Mouse (Mus musculus): Measurements from ENCODE around the gene Mfsd2a. TPM values are rescaled to one million over a fixed set of nuclear protein-coding genes. Genes with fewer than 3 reads are reported as not detected.
"Not testable (repeated sequence)": the region's sequence is repeated elsewhere in the genome, so short reads cannot be mapped to it uniquely, and the experiment has no call there.

Mfsd2a gene
- polyA plus RNA-seq, 1 experiment from 2014 or later, result 0.64 TPM

- no peaks in the 10 kb centered on the region for H3K9me3 ChIP-seq (ENCODE audit: control insufficient read depth, low read length)
- H3K4me2 ChIP-seq, result peak overlapping the region; percentile 94
- ATAC-seq (replicated peaks; ENCODE audit: low FRiP score) (no peak; the same call in none of the 2 replicates), DNase-seq (ENCODE audit: low spot score) (peak; percentile 69)
- H3K4me1 ChIP-seq (replicated peaks; ENCODE audit: control insufficient read depth, insufficient read depth, low read length), result no peaks in the 10 kb centered on the region; the same call in none of the 2 replicates
- WGBS, result under 1% methylated on average over 30 of the region's 32 CpGs
- H3K27ac ChIP-seq (ENCODE audit: low read depth, low read length), result 0 out of 2 replicates have a peak overlapping the region, but pooled peaks have one; percentile 5
- no peaks in the 10 kb centered on the region for H3K36me3 ChIP-seq (ENCODE audit: control insufficient read depth, insufficient read depth, low read length)
- H3K9ac ChIP-seq (ENCODE audit: low read depth, low read length), result peak overlapping the region; percentile 54
- peaks cover 54% of the 10 kb centered on the region for H3K27me3 ChIP-seq (replicated peaks; ENCODE audit: control insufficient read depth, insufficient read depth, low read length)
- H3K4me3 ChIP-seq (ENCODE audit: low read depth, low read length), result peak overlapping the region; percentile 65
Observed at GRCm38 (mm10) chr4:122996221-122996617, 35.2 kb upstream of the Mfsd2a start.

- peak; percentile 74 for ATAC-seq (replicated peaks; ENCODE audit: low FRiP score)
- H3K4me3 ChIP-seq (ENCODE audit: low read depth, low read length), result peak within 1 kb of the TSS; percentile 65
- DNase-seq (ENCODE audit: low spot score), result peak; percentile 74
- no peaks in the 10 kb centered on the region; the same call in none of the 2 replicates for H3K4me1 ChIP-seq (replicated peaks; ENCODE audit: control insufficient read depth, insufficient read depth, low read length)
- peaks cover 52% of the 10 kb centered on the region for H3K27me3 ChIP-seq (replicated peaks; ENCODE audit: control insufficient read depth, insufficient read depth, low read length)
- WGBS, result 1% methylated on average over 67 of the region's 69 CpGs
- no peaks in the 10 kb centered on the region for H3K36me3 ChIP-seq (ENCODE audit: control insufficient read depth, insufficient read depth, low read length)
- H3K9ac ChIP-seq (ENCODE audit: low read depth, low read length), result peak within 1 kb of the TSS; percentile 54
- 0 out of 2 replicates have a peak within 1 kb of the TSS, but pooled peaks have one; percentile 5 for H3K27ac ChIP-seq (ENCODE audit: low read depth, low read length)
- 0 out of 2 replicates have a peak, but pooled peaks cover 2% of the 10 kb centered on the region for H3K9me3 ChIP-seq (ENCODE audit: control insufficient read depth, low read length)
- peak within 1 kb of the TSS; percentile 94 for H3K4me2 ChIP-seq
Observed at GRCm38 (mm10) chr4:122995404-122996220, 34.6 kb upstream of the Mfsd2a start, which contains the start of gene Mycl. Gene Mycl (plus strand): TSS chr4:122995652.

- ATAC-seq (replicated peaks; ENCODE audit: low FRiP score) (no peak), DNase-seq (ENCODE audit: low spot score) (no peak)
- no peak overlapping the region for H3K4me2 ChIP-seq
- H3K27me3 ChIP-seq (replicated peaks; ENCODE audit: control insufficient read depth, insufficient read depth, low read length), result peaks cover 20% of the 10 kb centered on the region
- 0 out of 2 replicates have a peak, but pooled peaks cover 2% of the 10 kb centered on the region for H3K9me3 ChIP-seq (ENCODE audit: control insufficient read depth, low read length)
- WGBS, result 67% methylated on average over 3 of the region's 3 CpGs
- no peak overlapping the region for H3K9ac ChIP-seq (ENCODE audit: low read depth, low read length)
- no peak overlapping the region for H3K4me3 ChIP-seq (ENCODE audit: low read depth, low read length)
- no peaks in the 10 kb centered on the region; the same call in 1 of the 2 replicates for H3K4me1 ChIP-seq (replicated peaks; ENCODE audit: control insufficient read depth, insufficient read depth, low read length)
- no peak overlapping the region for H3K27ac ChIP-seq (ENCODE audit: low read depth, low read length)
- no peaks in the 10 kb centered on the region for H3K36me3 ChIP-seq (ENCODE audit: control insufficient read depth, insufficient read depth, low read length)
Observed at GRCm38 (mm10) chr4:122992276-122992675, 31.3 kb upstream of the Mfsd2a start.

GRCm38 (mm10) chr4:122991177-122991576, 30.2 kb upstream of the Mfsd2a start:
- Histone ChIP-seq H3K27me3 (replicated peaks; ENCODE audit: control insufficient read depth, insufficient read depth, low read length) (peaks cover 9% of the 10 kb centered on the region), H3K4me3 (ENCODE audit: low read depth, low read length) (no peak overlapping the region), H3K4me2 (no peak overlapping the region), H3K9ac (ENCODE audit: low read depth, low read length) (no peak overlapping the region), H3K4me1 (replicated peaks; ENCODE audit: control insufficient read depth, insufficient read depth, low read length) (no peaks in the 10 kb centered on the region; the same call in 1 of the 2 replicates), H3K27ac (ENCODE audit: low read depth, low read length) (no peak overlapping the region), H3K9me3 (ENCODE audit: control insufficient read depth, low read length) (0 out of 2 replicates have a peak, but pooled peaks cover 2% of the 10 kb centered on the region), H3K36me3 (ENCODE audit: control insufficient read depth, insufficient read depth, low read length) (no peaks in the 10 kb centered on the region)
- ATAC-seq (replicated peaks; ENCODE audit: low FRiP score) (no peak), DNase-seq (ENCODE audit: low spot score) (no peak)
- WGBS, result 54% methylated on average over 1 of the region's 1 CpGs

- H3K9ac ChIP-seq (ENCODE audit: low read depth, low read length); H3K4me3 ChIP-seq (ENCODE audit: low read depth, low read length); H3K27ac ChIP-seq (ENCODE audit: low read depth, low read length); H3K4me1 ChIP-seq (replicated peaks; ENCODE audit: control insufficient read depth, insufficient read depth, low read length); ATAC-seq (replicated peaks; ENCODE audit: low FRiP score); H3K4me2 ChIP-seq; H3K9me3 ChIP-seq (ENCODE audit: control insufficient read depth, low read length); DNase-seq (ENCODE audit: low spot score); H3K36me3 ChIP-seq (ENCODE audit: control insufficient read depth, insufficient read depth, low read length): not testable (repeated sequence)
- H3K27me3 ChIP-seq (replicated peaks; ENCODE audit: control insufficient read depth, insufficient read depth, low read length), result peaks cover 14% of the 10 kb centered on the region
- 39% methylated on average over 3 of the region's 3 CpGs for WGBS
Observed at GRCm38 (mm10) chr4:122988004-122988403, 27.0 kb upstream of the Mfsd2a start.

- ATAC-seq (replicated peaks; ENCODE audit: low FRiP score) (no peak), DNase-seq (ENCODE audit: low spot score) (no peak)
- no peak overlapping the region for H3K4me2 ChIP-seq
- no peaks in the 10 kb centered on the region for H3K36me3 ChIP-seq (ENCODE audit: control insufficient read depth, insufficient read depth, low read length)
- 36% methylated on average over 4 of the region's 4 CpGs for WGBS
- H3K9ac ChIP-seq (ENCODE audit: low read depth, low read length), result no peak overlapping the region
- no peak overlapping the region for H3K27ac ChIP-seq (ENCODE audit: low read depth, low read length)
- H3K4me3 ChIP-seq (ENCODE audit: low read depth, low read length), result no peak overlapping the region
- 0 out of 2 replicates have a peak, but pooled peaks cover 2% of the 10 kb centered on the region for H3K9me3 ChIP-seq (ENCODE audit: control insufficient read depth, low read length)
- peaks cover 20% of the 10 kb centered on the region for H3K27me3 ChIP-seq (replicated peaks; ENCODE audit: control insufficient read depth, insufficient read depth, low read length)
- 0 out of 2 replicates have a peak, but pooled peaks cover 2% of the 10 kb centered on the region for H3K4me1 ChIP-seq (replicated peaks; ENCODE audit: control insufficient read depth, insufficient read depth, low read length)
Observed at GRCm38 (mm10) chr4:122987421-122987820, 26.4 kb upstream of the Mfsd2a start.

GRCm38 (mm10) chr4:122985110-122985509, 24.1 kb upstream of the Mfsd2a start:
- no peaks in the 10 kb centered on the region for H3K36me3 ChIP-seq (ENCODE audit: control insufficient read depth, insufficient read depth, low read length)
- H3K4me3 ChIP-seq (ENCODE audit: low read depth, low read length), result no peak overlapping the region
- 0 out of 2 replicates have a peak, but pooled peaks cover 2% of the 10 kb centered on the region for H3K4me1 ChIP-seq (replicated peaks; ENCODE audit: control insufficient read depth, insufficient read depth, low read length)
- H3K9me3 ChIP-seq (ENCODE audit: control insufficient read depth, low read length), result no peaks in the 10 kb centered on the region
- DNase-seq (ENCODE audit: low spot score) (no peak), ATAC-seq (replicated peaks; ENCODE audit: low FRiP score) (peak; percentile 69)
- no peak overlapping the region for H3K4me2 ChIP-seq
- WGBS, result 36% methylated on average over 8 of the region's 8 CpGs
- no peak overlapping the region for H3K27ac ChIP-seq (ENCODE audit: low read depth, low read length)
- H3K9ac ChIP-seq (ENCODE audit: low read depth, low read length), result no peak overlapping the region
- peaks cover 21% of the 10 kb centered on the region for H3K27me3 ChIP-seq (replicated peaks; ENCODE audit: control insufficient read depth, insufficient read depth, low read length)

- Histone ChIP-seq H3K9ac (ENCODE audit: low read depth, low read length) (no peak overlapping the region), H3K27me3 (replicated peaks; ENCODE audit: control insufficient read depth, insufficient read depth, low read length) (peaks cover 21% of the 10 kb centered on the region)
Observed at GRCm38 (mm10) chr4:122983486-122984261, 22.7 kb upstream of the Mfsd2a start.

More at GRCm38 (mm10) chr4:122983486-122984261, 22.7 kb upstream of the Mfsd2a start:
- Histone ChIP-seq H3K4me1 (replicated peaks; ENCODE audit: control insufficient read depth, insufficient read depth, low read length) (0 out of 2 replicates have a peak, but pooled peaks cover 2% of the 10 kb centered on the region), H3K4me3 (ENCODE audit: low read depth, low read length) (no peak overlapping the region), H3K4me2 (peak overlapping the region; percentile 40), H3K9me3 (ENCODE audit: control insufficient read depth, low read length) (no peaks in the 10 kb centered on the region), H3K27ac (ENCODE audit: low read depth, low read length) (no peak overlapping the region), H3K36me3 (ENCODE audit: control insufficient read depth, insufficient read depth, low read length) (no peaks in the 10 kb centered on the region)
- DNase-seq (ENCODE audit: low spot score) (no peak), ATAC-seq (replicated peaks; ENCODE audit: low FRiP score) (no peak)
- WGBS, result 22% methylated on average over 17 of the region's 17 CpGs

Data from liver, embryonic 11.5 days (tissue).